Mouse (Mus musculus) splenic B cell, adult 2 months (primary cell): Measurements from ENCODE around the gene Rpl34.

Experiments used
- DNase-seq: peaks from one replicate; pipeline ENCODE4 v3.0.0-alpha.2; 2011; ENCODE audit warnings: low read depth, low spot score
- H3K27me3 ChIP-seq: 2 replicates; pipeline ENCODE4 v1.6.1; 2012; ENCODE audit warnings: mild to moderate bottlenecking, low read length, moderate library complexity, mixed read lengths; ENCODE audit not compliant: control insufficient read depth, poor library complexity, insufficient read depth, severe bottlenecking
- H3K36me3 ChIP-seq: 2 replicates; pipeline ENCODE4 v1.6.1; 2012; ENCODE audit warnings: mild to moderate bottlenecking, low read length, moderate library complexity, mixed read lengths; ENCODE audit not compliant: control insufficient read depth, poor library complexity, insufficient read depth, severe bottlenecking

The Rpl34 gene

DNA sequence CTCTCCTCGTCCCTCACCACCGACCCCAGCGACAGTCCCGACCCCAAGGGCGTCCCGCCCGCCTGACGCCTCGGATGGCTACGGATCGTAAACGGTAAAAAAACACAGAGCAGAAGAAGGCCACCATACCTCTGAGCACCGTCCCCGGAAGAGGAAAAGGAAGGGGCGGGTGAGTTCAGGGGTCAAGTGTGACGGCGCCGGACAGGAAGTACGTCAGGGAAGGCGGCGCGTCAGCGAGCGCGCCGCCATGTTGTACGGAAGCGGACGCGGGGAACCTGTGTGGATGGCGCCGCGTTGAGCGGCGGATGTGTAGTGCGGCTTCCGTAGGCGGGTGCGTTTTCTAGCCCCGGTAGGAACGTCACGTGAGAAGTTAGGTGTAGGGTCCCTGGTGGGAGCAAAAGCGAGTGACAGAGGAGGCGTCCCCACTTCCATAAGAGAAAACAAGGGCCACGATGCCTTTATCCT is at the start of gene Rpl34:
Gene Rpl34 (minus strand): TSS at position 210 of the 465 bp plus-strand sequence.
- Histone ChIP-seq H3K36me3 (peaks cover 11% of the 10 kb centered on the region; the same call in 1 of the 2 replicates), H3K27me3 (no peaks in the 10 kb centered on the region)
- DNase-seq, result peak; percentile 96

- Histone ChIP-seq H3K27me3 (no peaks in the 10 kb centered on the region), H3K36me3 (no peaks in the 10 kb centered on the region)
- no peak for DNase-seq
Measured at GRCm38 (mm10) chr3:130768172-130768571, 38.0 kb upstream of the Rpl34 start.

DNA sequence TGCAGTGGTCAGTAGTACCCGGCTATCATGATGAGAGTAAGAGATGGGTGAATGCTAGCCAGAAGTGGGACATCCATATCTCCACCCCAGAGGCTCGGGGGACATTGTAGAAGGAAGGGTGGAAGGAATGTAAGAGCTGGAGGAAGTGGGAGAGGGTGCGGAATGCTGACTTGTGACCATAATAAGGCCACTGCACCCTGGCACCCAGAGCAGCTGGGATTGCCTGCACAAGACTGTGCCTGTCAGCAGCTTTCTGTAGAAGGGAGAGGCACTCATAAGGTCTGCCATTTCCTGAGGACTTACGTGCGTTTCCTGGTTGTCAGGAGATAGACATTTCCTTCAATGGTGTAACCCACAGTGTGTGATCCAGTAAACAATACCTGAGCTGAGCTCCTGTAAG is 33.9 kb upstream of the Rpl34 start:
- DNase-seq, result peak; percentile 18
- Histone ChIP-seq H3K27me3 (no peaks in the 10 kb centered on the region), H3K36me3 (no peaks in the 10 kb centered on the region)

GRCm38 (mm10) chr3:130760711-130761435 is 30.7 kb upstream of the Rpl34 start:
- no peaks in the 10 kb centered on the region for H3K27me3 ChIP-seq
- peak; percentile 84 for DNase-seq
- no peaks in the 10 kb centered on the region for H3K36me3 ChIP-seq

GRCm38 (mm10) chr3:130758157-130758841 is 28.1 kb upstream of the Rpl34 start:
- Histone ChIP-seq H3K36me3 (no peaks in the 10 kb centered on the region), H3K27me3 (no peaks in the 10 kb centered on the region)
- DNase-seq, result no peak

DNA sequence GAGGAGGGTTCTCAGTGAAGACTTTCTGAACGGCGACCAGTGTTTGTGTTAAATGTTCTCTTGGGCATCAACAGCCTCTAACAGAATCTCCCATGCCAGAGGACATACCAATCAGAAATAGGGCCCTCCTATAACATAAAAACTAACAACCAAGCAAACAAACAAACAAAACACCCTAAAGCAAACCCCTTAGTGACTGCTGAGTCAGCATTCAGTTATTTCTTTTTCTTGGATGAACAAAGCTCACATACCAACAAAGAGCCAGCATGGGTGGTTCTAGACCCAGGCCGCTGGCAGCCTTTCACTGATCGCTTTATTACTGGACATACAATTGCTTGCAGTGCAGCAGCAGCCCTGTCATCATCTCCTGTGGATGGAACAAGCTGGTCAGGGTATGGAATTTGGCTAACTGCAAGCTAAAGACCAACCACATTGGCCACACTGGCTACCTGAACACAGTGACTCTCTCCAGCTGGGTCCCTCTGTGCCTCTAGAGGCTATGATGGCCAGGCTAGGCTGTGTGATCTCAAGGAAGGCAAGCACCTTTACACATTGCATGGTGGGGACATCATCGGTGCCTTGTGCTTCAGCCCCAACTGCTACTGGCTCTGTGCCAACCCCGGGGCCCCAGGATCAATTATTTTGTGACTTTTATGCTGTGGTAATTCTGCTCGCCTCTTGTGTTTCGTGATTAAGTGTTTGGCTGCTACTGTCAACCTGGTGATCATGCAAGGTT is 27.1 kb upstream of the Rpl34 start:
- no peaks in the 10 kb centered on the region for H3K27me3 ChIP-seq
- no peaks in the 10 kb centered on the region for H3K36me3 ChIP-seq
- no peak for DNase-seq

GRCm38 (mm10) chr3:130749206-130749605 is 19.0 kb upstream of the Rpl34 start:
- no peak for DNase-seq
- H3K36me3 ChIP-seq, result no peaks in the 10 kb centered on the region
- no peaks in the 10 kb centered on the region for H3K27me3 ChIP-seq

- H3K36me3 ChIP-seq, result no peaks in the 10 kb centered on the region
- no peaks in the 10 kb centered on the region for H3K27me3 ChIP-seq
- DNase-seq, result no peak
Measured at GRCm38 (mm10) chr3:130746673-130747619, 16.7 kb upstream of the Rpl34 start.

DNA sequence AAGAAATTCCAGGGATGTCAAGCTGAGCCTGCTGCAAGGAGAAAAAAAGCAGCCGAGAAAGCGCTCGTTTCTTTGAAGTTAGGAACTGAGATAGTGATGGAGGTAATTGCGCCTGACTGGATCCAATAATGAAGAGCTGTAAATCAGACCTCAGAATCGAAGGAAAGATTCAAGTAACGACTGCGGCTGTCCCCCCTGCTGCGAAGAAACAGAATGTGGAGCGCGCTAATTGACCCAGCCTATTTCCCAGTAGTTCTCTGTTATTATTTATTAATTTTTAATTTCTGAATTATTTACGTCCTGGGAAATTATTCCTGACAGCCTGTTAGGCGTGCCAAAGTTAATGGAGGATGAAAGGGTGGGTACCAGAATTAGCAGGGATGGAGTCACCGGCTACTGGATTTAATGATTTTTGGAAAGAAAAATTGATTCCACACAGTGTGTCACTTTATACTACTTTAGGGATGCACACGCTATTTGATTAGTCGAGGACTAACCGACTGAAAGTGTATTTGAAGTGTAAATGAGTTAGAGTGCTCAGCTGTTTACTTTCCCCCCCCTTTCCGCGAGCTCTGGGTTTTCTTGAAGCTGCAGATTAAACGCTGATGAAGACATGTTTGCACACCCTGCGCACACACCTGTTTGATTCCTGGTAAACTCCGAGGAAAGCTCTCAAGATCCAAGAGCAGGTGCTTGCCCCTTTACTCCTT is 7.6 kb upstream of the Rpl34 start:
- no peaks in the 10 kb centered on the region for H3K36me3 ChIP-seq
- H3K27me3 ChIP-seq, result no peaks in the 10 kb centered on the region
- DNase-seq, result no peak

DNA sequence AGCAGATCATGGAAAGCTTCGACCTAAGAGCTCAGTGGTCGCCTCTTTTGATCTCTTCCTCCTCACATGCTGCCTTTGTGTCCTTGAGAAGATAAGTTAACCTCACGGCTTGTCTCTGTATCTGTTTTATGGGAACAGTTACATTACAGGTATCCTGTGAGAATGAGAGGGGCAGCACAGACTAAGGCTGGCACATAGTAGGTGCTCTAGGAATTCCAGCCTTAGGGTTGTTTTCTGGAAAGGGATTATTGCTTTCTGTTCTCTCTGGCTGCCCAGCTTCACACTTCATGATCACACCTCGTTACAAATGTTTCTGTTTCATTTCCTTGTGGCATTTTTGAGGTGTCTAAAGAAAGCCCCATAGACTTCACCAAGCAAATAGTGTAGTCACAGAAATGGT is 6.6 kb upstream of the Rpl34 start:
- Histone ChIP-seq H3K27me3 (no peaks in the 10 kb centered on the region), H3K36me3 (no peaks in the 10 kb centered on the region)
- DNase-seq, result peak; percentile 32

- peak; percentile 57 for DNase-seq
- Histone ChIP-seq H3K36me3 (peaks cover 11% of the 10 kb centered on the region; the same call in 1 of the 2 replicates), H3K27me3 (no peaks in the 10 kb centered on the region)
Measured at GRCm38 (mm10) chr3:130729472-130730188, 568 bp downstream of the Rpl34 start.

- Histone ChIP-seq H3K36me3 (peaks cover 11% of the 10 kb centered on the region; the same call in 1 of the 2 replicates), H3K27me3 (no peaks in the 10 kb centered on the region)
- DNase-seq, result no peak
Measured at GRCm38 (mm10) chr3:130727676-130728075, 2.5 kb downstream of the Rpl34 start.

- H3K36me3 ChIP-seq, result peaks cover 11% of the 10 kb centered on the region; the same call in 1 of the 2 replicates
- H3K27me3 ChIP-seq, result no peaks in the 10 kb centered on the region
- no peak for DNase-seq
Measured at GRCm38 (mm10) chr3:130727036-130727435, 3.2 kb downstream of the Rpl34 start.
